Mouse (Mus musculus) CH12F3 (cell line): ENCODE measurements around the gene Arid5b.

Experiments
- in situ Hi-C: fragments of 300-500 bp; cut with MboI; formaldehyde crosslinking; loops from 2 replicates; pipeline ENCODE4 v1.14.3; 2020; ENCODE audit warnings: low sequenced_read_pairs

The Arid5b gene

GRCm38 (mm10) chr10:68203322-68203721, 75.2 kb downstream of the Arid5b start:
- in situ Hi-C loops: no loop called here

- in situ Hi-C loops: no loop called here
Observed at GRCm38 (mm10) chr10:68199440-68199839, 79.1 kb downstream of the Arid5b start.

- in situ Hi-C loops: no loop called here
Observed at GRCm38 (mm10) chr10:68196324-68196723, 82.2 kb downstream of the Arid5b start.

GRCm38 (mm10) chr10:68193561-68193960, 85.0 kb downstream of the Arid5b start:
- in situ Hi-C loops: no loop called here

GRCm38 (mm10) chr10:68192824-68193255, 85.7 kb downstream of the Arid5b start:
- in situ Hi-C loops: no loop called here

- in situ Hi-C loops: no loop called here
Observed at GRCm38 (mm10) chr10:68191691-68192380, 86.7 kb downstream of the Arid5b start.

GRCm38 (mm10) chr10:68191146-68191545, 87.4 kb downstream of the Arid5b start:
- in situ Hi-C loops: no loop called here

- in situ Hi-C loops: no loop called here
Observed at GRCm38 (mm10) chr10:68189847-68190246, 88.7 kb downstream of the Arid5b start.

GRCm38 (mm10) chr10:68183096-68183495, 95.4 kb downstream of the Arid5b start:
- in situ Hi-C loops: no loop called here

GRCm38 (mm10) chr10:68182266-68182665, 96.3 kb downstream of the Arid5b start:
- in situ Hi-C loops: no loop called here

GRCm38 (mm10) chr10:68181156-68181555, 97.4 kb downstream of the Arid5b start:
- in situ Hi-C loops: no loop called here

- in situ Hi-C loops: no loop called here
Observed at GRCm38 (mm10) chr10:68180721-68181120, 97.8 kb downstream of the Arid5b start.

- in situ Hi-C loops: no loop called here
Observed at GRCm38 (mm10) chr10:68180151-68180550, 98.4 kb downstream of the Arid5b start.

- in situ Hi-C loops: no loop called here
Observed at GRCm38 (mm10) chr10:68179741-68180140, 98.8 kb downstream of the Arid5b start.

- in situ Hi-C loops: no loop called here
Observed at GRCm38 (mm10) chr10:68179339-68179738, 99.2 kb downstream of the Arid5b start.

- in situ Hi-C loops: no loop called here
Observed at GRCm38 (mm10) chr10:68177697-68178485, 100.6 kb downstream of the Arid5b start.

- in situ Hi-C loops: no loop called here
Observed at GRCm38 (mm10) chr10:68175811-68176210, 102.7 kb downstream of the Arid5b start.

GRCm38 (mm10) chr10:68173634-68174033, 104.9 kb downstream of the Arid5b start:
- in situ Hi-C loops: no loop called here

GRCm38 (mm10) chr10:68172906-68173305, 105.6 kb downstream of the Arid5b start:
- in situ Hi-C loops: no loop called here

GRCm38 (mm10) chr10:68171974-68172373, 106.6 kb downstream of the Arid5b start:
- in situ Hi-C loops: no loop called here

GRCm38 (mm10) chr10:68168613-68169012, 109.9 kb downstream of the Arid5b start:
- in situ Hi-C loops: loop anchor here (10.0 kb wide), 1 partner anchor 106 kb away; the partner anchor contains the start of gene Arid5b

- in situ Hi-C loops: loop anchor here (10.0 kb wide), 1 partner anchor 107 kb away; the partner anchor contains the start of gene Arid5b
Observed at GRCm38 (mm10) chr10:68168141-68168540, 110.4 kb downstream of the Arid5b start.
